Mouse (Mus musculus) liver, adult 2 months (tissue): ENCODE results near the gene Gm20388.
A peak's percentile ranks its signal among the peaks of the same experiment; 100 is the strongest.

ENCODE experiments used
- CTCF ChIP-seq: fragments of 200-500 bp; IDR thresholded peaks from 2 replicates; pipeline ENCODE4 v1.5.1; 2011; ENCODE audit warnings: low read depth, low read length, control low read depth
- POLR2A ChIP-seq: fragments of 200-500 bp; IDR thresholded peaks from 2 replicates; pipeline ENCODE4 v1.6.1; 2011; ENCODE audit warnings: low read length, control low read depth; ENCODE audit not compliant: insufficient read depth; ENCODE audit errors: extremely low read depth

- TF ChIP-seq POLR2A = no peak
- TF ChIP-seq CTCF = peak; percentile 89
These were observed 889.7 kb downstream of the Gm20388 start for GRCm38 (mm10) chr8:120800308-120800865.
